Comparison of ENCODE assay signal across 16 mouse cellular contexts in the genomic region with DNA sequence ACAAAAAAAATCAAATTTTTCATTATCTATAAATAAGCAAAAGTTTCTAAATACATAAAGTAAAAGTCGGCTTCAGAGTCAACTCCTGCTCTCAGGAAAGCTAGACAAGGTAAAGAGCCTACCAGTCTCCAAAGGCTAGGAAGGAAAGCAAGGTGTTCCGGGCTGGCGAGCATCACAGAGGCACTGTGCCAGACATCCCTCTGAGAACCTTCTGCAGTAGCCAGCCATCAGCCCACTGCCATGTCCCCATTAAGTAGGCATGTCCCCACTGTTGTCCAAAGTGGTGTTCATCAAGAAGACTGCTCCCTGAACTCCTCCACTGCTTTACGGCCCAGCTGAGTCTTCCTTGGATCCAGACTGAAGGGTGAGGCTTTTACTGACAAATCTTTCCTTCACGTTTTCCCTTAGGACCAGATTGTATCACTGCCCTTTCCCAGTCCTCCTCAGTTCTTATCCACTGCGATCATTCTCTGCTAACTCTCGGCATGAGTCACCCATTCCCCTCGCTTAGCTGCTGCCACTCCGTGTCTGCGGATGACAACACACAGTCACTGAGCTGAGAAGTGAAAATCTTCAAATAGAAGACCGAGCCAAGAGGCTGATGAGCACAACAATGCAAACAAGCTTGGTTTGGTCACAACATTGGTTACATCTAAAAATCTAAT.
DNase-seq lines count a peak whose midpoint lies in the region; ATAC-seq lines count a peak whose summit lies in the region.
"Had no signal": no experiment of that assay in that cellular context is flagged by ENCODE, and none has a peak within 500 bp of the region (broad histone marks: within the 10 kb centered on the region; RNA-seq: fewer than 3 reads in every experiment).

No protein-coding gene starts in this region.

- peaks cover 10% of the 10 kb centered on the region for H3K36me3 ChIP-seq in forebrain, embryonic 10.5 days (replicated peaks)
- no peaks in the 10 kb centered on the region for H3K36me3 ChIP-seq in forebrain, embryonic 11.5 days (ENCODE audit: control insufficient read depth, insufficient read depth, low read length)
- H3K36me3 ChIP-seq: embryonic facial prominence, embryonic 15.5 days had no signal

- H3K4me3 ChIP-seq in forebrain, embryonic 10.5 days = no peak overlapping the region
- H3K4me3 ChIP-seq in forebrain, embryonic 11.5 days (ENCODE audit: low read depth, low read length) = no peak overlapping the region
- H3K4me3 ChIP-seq: embryonic facial prominence, embryonic 15.5 days; hindbrain, embryonic 10.5 days; midbrain, embryonic 10.5 days had no signal

- DNase-seq in gastrocnemius, postnatal 14 days = peak; percentile 8
- DNase-seq in gastrocnemius, postnatal 10 days = no peak
- peak; percentile 50 to 52 for DNase-seq in right cerebral cortex, adult 2 months (ENCODE audit: low spot score in 2 of 2)
- no peak for DNase-seq in right cerebral cortex, postnatal 4 days
- DNase-seq in cerebellum, adult 8-10 months = peak; percentile 89
- DNase-seq in forebrain, embryonic 10.5 days (ENCODE audit: extremely low spot score, low spot score) = no peak
- DNase-seq in forebrain, embryonic 11.5 days (ENCODE audit: low spot score) = no peak
- DNase-seq: lung, postnatal 10 days; thymus, adult 18-20 months had no signal

- intact Hi-C loops in gastrocnemius, postnatal 14 days (cut with DNase I; ENCODE audit: low total_unique reads) = loop anchor here (10.0 kb wide), 1 partner anchor 62 kb away; a partner anchor contains a TSS

- peaks cover 8% of the 10 kb centered on the region for H3K4me1 ChIP-seq in forebrain, embryonic 10.5 days
- no peaks in the 10 kb centered on the region for H3K4me1 ChIP-seq in forebrain, embryonic 11.5 days (replicated peaks; ENCODE audit: control insufficient read depth, insufficient read depth, low read length)
- H3K4me1 ChIP-seq: embryonic facial prominence, embryonic 15.5 days; hindbrain, embryonic 10.5 days had no signal

- no peaks in the 10 kb centered on the region for H3K9me3 ChIP-seq in forebrain, embryonic 10.5 days
- H3K9me3 ChIP-seq in forebrain, embryonic 11.5 days (ENCODE audit: control insufficient read depth, low read length) = no peaks in the 10 kb centered on the region
- H3K9me3 ChIP-seq: embryonic facial prominence, embryonic 15.5 days; hindbrain, embryonic 10.5 days; midbrain, embryonic 10.5 days had no signal

- no peak overlapping the region for H3K9ac ChIP-seq in forebrain, embryonic 11.5 days (ENCODE audit: low read length)
- H3K9ac ChIP-seq: embryonic facial prominence, embryonic 15.5 days had no signal

- no peak overlapping the region for H3K4me2 ChIP-seq in forebrain, embryonic 11.5 days (ENCODE audit: low read depth, low read length, severe bottlenecking)
- H3K4me2 ChIP-seq: embryonic facial prominence, embryonic 15.5 days; heart, embryonic 11.5 days; liver, embryonic 11.5 days had no signal

- H3K27me3 ChIP-seq in forebrain, embryonic 10.5 days (ENCODE audit: poor library complexity, severe bottlenecking) = no peaks in the 10 kb centered on the region
- H3K27me3 ChIP-seq in forebrain, embryonic 11.5 days (ENCODE audit: control insufficient read depth, insufficient read depth, low read length) = no peaks in the 10 kb centered on the region
- H3K27me3 ChIP-seq: embryonic facial prominence, embryonic 15.5 days had no signal

- ATAC-seq in forebrain, embryonic 11.5 days (replicated peaks; ENCODE audit: low FRiP score) = no peak
- ATAC-seq: CD4-positive, CD25-positive, alpha-beta regulatory T cell, adult 4 months; intestine, postnatal 0 days had no signal

- H3K27ac ChIP-seq in forebrain, embryonic 10.5 days = no peak overlapping the region
- H3K27ac ChIP-seq in forebrain, embryonic 11.5 days (ENCODE audit: low read depth, low read length) = no peak overlapping the region
- H3K27ac ChIP-seq: embryonic facial prominence, embryonic 15.5 days; hindbrain, embryonic 10.5 days; midbrain, embryonic 10.5 days had no signal

- 93% methylated on average over 11 of the region's 11 CpGs for WGBS in forebrain, embryonic 10.5 days
- 94% methylated on average over 11 of the region's 11 CpGs for WGBS in forebrain, embryonic 11.5 days

Comparison
In these comparisons a context has a peak if more than half of its experiments do, and no peak if none do; other contexts are left out.
1. DNase-seq: peak in gastrocnemius, postnatal 14 days (single experiment), right cerebral cortex, adult 2 months (2 of 2) and cerebellum, adult 8-10 months (single experiment); none in gastrocnemius, postnatal 10 days (single experiment), right cerebral cortex, postnatal 4 days (single experiment), forebrain, embryonic 10.5 days (single experiment) and forebrain, embryonic 11.5 days (single experiment).